Mouse (Mus musculus): Measurements from ENCODE around the gene Cep112.

- TF ChIP-seq POLR2A (IDR thresholded peaks at IDR 0.05; ENCODE audit: borderline replicate concordance, insufficient read depth, low read length) (no peak), CTCF (IDR thresholded peaks at IDR 0.05; ENCODE audit: borderline replicate concordance, insufficient read depth, low read depth, low read length) (no peak)
Measured at GRCm38 (mm10) chr11:108427191-108427590, 2.2 kb downstream of the Cep112 start.

Measured in cerebellum, adult 2 months (tissue).